Mouse (Mus musculus) embryo, embryonic 11 days (tissue): Measurements from ENCODE around the gene Icmt.

Experiments
- DNase-seq: peaks from one replicate; pipeline ENCODE4 v3.0.0-alpha.2; 2015

The Icmt gene

GRCm38 (mm10) chr4:152276389-152277347, 20.4 kb upstream of the Icmt start:
- DNase-seq = peak; percentile 35

- no peak for DNase-seq
Observed at GRCm38 (mm10) chr4:152277916-152278315, 19.1 kb upstream of the Icmt start.

- no peak for DNase-seq
Observed at GRCm38 (mm10) chr4:152278986-152279385, 18.0 kb upstream of the Icmt start.

- no peak for DNase-seq
Observed at GRCm38 (mm10) chr4:152281601-152282000, 15.4 kb upstream of the Icmt start.

- DNase-seq = no peak
Observed at GRCm38 (mm10) chr4:152282721-152283120, 14.3 kb upstream of the Icmt start.

GRCm38 (mm10) chr4:152283186-152283950, 13.7 kb upstream of the Icmt start:
- DNase-seq = peak; percentile 92

- DNase-seq = peak; percentile 77
Observed at GRCm38 (mm10) chr4:152285505-152285904, 11.5 kb upstream of the Icmt start.

GRCm38 (mm10) chr4:152286183-152286582, 10.8 kb upstream of the Icmt start:
- peak; percentile 55 for DNase-seq

GRCm38 (mm10) chr4:152286887-152287286, 10.1 kb upstream of the Icmt start:
- DNase-seq = peak; percentile 77

- DNase-seq = no peak
Observed at GRCm38 (mm10) chr4:152287317-152288120, 9.5 kb upstream of the Icmt start.

GRCm38 (mm10) chr4:152288398-152288945, 8.6 kb upstream of the Icmt start:
- DNase-seq = peak; percentile 54

- DNase-seq = peak; percentile 81
Observed at GRCm38 (mm10) chr4:152290385-152290784, 6.6 kb upstream of the Icmt start.

GRCm38 (mm10) chr4:152290991-152291390, 6.0 kb upstream of the Icmt start:
- no peak for DNase-seq

- DNase-seq = no peak
Observed at GRCm38 (mm10) chr4:152291562-152291961, 5.5 kb upstream of the Icmt start, which contains the start of gene Hes3. TSS of gene Hes3 (minus strand) at chr4:152291662.

GRCm38 (mm10) chr4:152292102-152292765, 4.8 kb upstream of the Icmt start:
- DNase-seq = peak; percentile 70

GRCm38 (mm10) chr4:152294188-152294929, 2.7 kb upstream of the Icmt start:
- DNase-seq = peak; percentile 52

- no peak for DNase-seq
Observed at GRCm38 (mm10) chr4:152295916-152296315, 1.1 kb upstream of the Icmt start.

GRCm38 (mm10) chr4:152296371-152296770, 656 bp upstream of the Icmt start:
- DNase-seq = no peak

- no peak for DNase-seq
Observed at GRCm38 (mm10) chr4:152298836-152299235, 1.8 kb downstream of the Icmt start.

- no peak for DNase-seq
Observed at GRCm38 (mm10) chr4:152300375-152300774, 3.3 kb downstream of the Icmt start.

- no peak for DNase-seq
Observed at GRCm38 (mm10) chr4:152302012-152302411, 5.0 kb downstream of the Icmt start.
